Mouse (Mus musculus): Measurements from ENCODE around the gene Erg. TPM values are rescaled to one million over a fixed set of nuclear protein-coding genes. Genes with fewer than 3 reads are reported as not detected.

Erg gene
- total and polyA plus RNA-seq, 3 experiments: 0.11 to 0.81 (median 0.34) TPM

- no peak overlapping the region for H3K4me2 ChIP-seq (ENCODE audit: insufficient read depth, low read depth, poor library complexity, severe bottlenecking)
- no peaks in the 10 kb centered on the region for H3K36me3 ChIP-seq (replicated peaks in 1 of 2; ENCODE audit: control insufficient read depth in 1 of 2, insufficient read depth in 1 of 2, low read length in 1 of 2)
- no peak overlapping the region for H3K4me3 ChIP-seq (replicated peaks in 1 of 3; ENCODE audit: low read depth in 2 of 3, low read length in 2 of 3, poor library complexity in 1 of 3)
- H3K9ac ChIP-seq (ENCODE audit: insufficient read depth, low read depth): no peak overlapping the region
- no peak overlapping the region for H3K27ac ChIP-seq (ENCODE audit: insufficient read depth, low read depth)
- peak; percentile 82 for DNase-seq (ENCODE audit: extremely low read depth)
- dilution Hi-C loops (cut with MboI; ENCODE audit: extremely low pct_ligation_motif_present, extremely low pct_unique_long_range_greater_than_20kb, low sequenced_read_pairs) (no loop called here), in situ Hi-C loops (cut with MboI; ENCODE audit: low pct_ligation_motif_present, low pct_unique_long_range_greater_than_20kb, low sequenced_read_pairs) (loop anchor here (5.0 kb wide), 1 partner anchor 223 kb away; no protein-coding TSS in a partner anchor)
- no peaks in the 10 kb centered on the region for H3K79me2 ChIP-seq (replicated peaks; ENCODE audit: control insufficient read depth, extremely low read depth, insufficient read depth, poor library complexity, severe bottlenecking)
- no peaks in the 10 kb centered on the region for H3K27me3 ChIP-seq (replicated peaks)
- H3K4me1 ChIP-seq (ENCODE audit: control insufficient read depth in 1 of 2, insufficient read depth in 2 of 2): peaks cover 0 to 2% of the 10 kb centered on the region in 2 experiments; a peak in 1 of 4 replicates
- TF ChIP-seq GABPA (IDR thresholded peaks at IDR 0.05; ENCODE audit: insufficient replicate concordance, low read depth, low read length): no peak
- no peak for TF ChIP-seq MXI1 (IDR thresholded peaks at IDR 0.05; ENCODE audit: low read depth, low read length)
- TF ChIP-seq ETS1 (conservative IDR thresholded peaks at IDR 0.05; ENCODE audit: low read depth, low read length): no peak
- TF ChIP-seq ZC3H11A (IDR thresholded peaks at IDR 0.05; ENCODE audit: low read depth, low read length): peak; percentile 47; the same call in 1 of the 2 replicates
- no peak for TF ChIP-seq HCFC1 (IDR thresholded peaks at IDR 0.05; ENCODE audit: low read depth, low read length)
- TF ChIP-seq TCF12 (IDR thresholded peaks at IDR 0.05; ENCODE audit: low read depth, low read length): peak; percentile 20; the same call in 1 of the 2 replicates
- peak; percentile 84 for TF ChIP-seq SMC3 (IDR thresholded peaks at IDR 0.05; ENCODE audit: low read depth, low read length)
- peak; percentile 67 for TF ChIP-seq RAD21 (IDR thresholded peaks at IDR 0.05; ENCODE audit: low read depth, low read length)
- peak; percentile 63 to 81 for TF ChIP-seq CTCF (conservative IDR thresholded peaks at IDR 0.05 in 1 of 2, IDR thresholded peaks at IDR 0.05 in 1 of 2; ENCODE audit: low read depth in 2 of 2, low read length in 2 of 2)
- no peaks in the 10 kb centered on the region for H3K9me3 ChIP-seq (replicated peaks; ENCODE audit: low read length)
These were observed 15.8 kb downstream of the Erg start for GRCm38 (mm10) chr16:95570616-95571015.

GRCm38 (mm10) chr16:95556834-95557233 lies 29.6 kb downstream of the Erg start:
- no peaks in the 10 kb centered on the region for H3K9me3 ChIP-seq (replicated peaks; ENCODE audit: low read length)
- in situ Hi-C loops (cut with MboI; ENCODE audit: low pct_ligation_motif_present, low pct_unique_long_range_greater_than_20kb, low sequenced_read_pairs) (no loop called here), dilution Hi-C loops (cut with MboI; ENCODE audit: extremely low pct_ligation_motif_present, extremely low pct_unique_long_range_greater_than_20kb, low sequenced_read_pairs) (no loop called here)
- H3K27ac ChIP-seq (ENCODE audit: insufficient read depth, low read depth): no peak overlapping the region
- no peak overlapping the region for H3K4me3 ChIP-seq (replicated peaks in 1 of 3; ENCODE audit: low read depth in 2 of 3, low read length in 2 of 3, poor library complexity in 1 of 3)
- H3K4me2 ChIP-seq (ENCODE audit: insufficient read depth, low read depth, poor library complexity, severe bottlenecking): no peak overlapping the region
- H3K4me1 ChIP-seq (ENCODE audit: control insufficient read depth in 1 of 2, insufficient read depth in 2 of 2): peaks cover 2% of the 10 kb centered on the region in 2 experiments; a peak in 2 of 4 replicates
- TF ChIP-seq BHLHE40 (IDR thresholded peaks at IDR 0.05; ENCODE audit: low read depth, low read length) (no peak), ZC3H11A (IDR thresholded peaks at IDR 0.05; ENCODE audit: low read depth, low read length) (no peak)
- DNase-seq (ENCODE audit: extremely low read depth): no peak
- H3K9ac ChIP-seq (ENCODE audit: insufficient read depth, low read depth): no peak overlapping the region
- H3K36me3 ChIP-seq (replicated peaks in 1 of 2; ENCODE audit: control insufficient read depth in 1 of 2, insufficient read depth in 1 of 2, low read length in 1 of 2): no peaks in the 10 kb centered on the region
- H3K27me3 ChIP-seq (replicated peaks): no peaks in the 10 kb centered on the region
- no peaks in the 10 kb centered on the region for H3K79me2 ChIP-seq (replicated peaks; ENCODE audit: control insufficient read depth, extremely low read depth, insufficient read depth, poor library complexity, severe bottlenecking)

GRCm38 (mm10) chr16:95553136-95553535 lies 33.3 kb downstream of the Erg start:
- H3K27me3 ChIP-seq (replicated peaks): no peaks in the 10 kb centered on the region
- H3K4me1 ChIP-seq (ENCODE audit: control insufficient read depth in 1 of 2, insufficient read depth in 2 of 2): peaks cover 0 to 2% of the 10 kb centered on the region in 2 experiments; a peak in 2 of 4 replicates
- in situ Hi-C loops (cut with MboI; ENCODE audit: low pct_ligation_motif_present, low pct_unique_long_range_greater_than_20kb, low sequenced_read_pairs) (no loop called here), dilution Hi-C loops (cut with MboI; ENCODE audit: extremely low pct_ligation_motif_present, extremely low pct_unique_long_range_greater_than_20kb, low sequenced_read_pairs) (no loop called here)
- H3K9ac ChIP-seq (ENCODE audit: insufficient read depth, low read depth): no peak overlapping the region
- H3K9me3 ChIP-seq (replicated peaks; ENCODE audit: low read length): no peaks in the 10 kb centered on the region
- no peak overlapping the region for H3K27ac ChIP-seq (ENCODE audit: insufficient read depth, low read depth)
- no peak overlapping the region for H3K4me2 ChIP-seq (ENCODE audit: insufficient read depth, low read depth, poor library complexity, severe bottlenecking)
- TF ChIP-seq POLR2AphosphoS2 (IDR thresholded peaks at IDR 0.05; ENCODE audit: low read depth, low read length): no peak
- no peak for TF ChIP-seq MAFK (IDR thresholded peaks at IDR 0.05; ENCODE audit: insufficient replicate concordance, low read length)
- no peak for TF ChIP-seq ELF1 (IDR thresholded peaks at IDR 0.05; ENCODE audit: low read depth, low read length)
- TF ChIP-seq USF1 (IDR thresholded peaks at IDR 0.05; ENCODE audit: low read depth, low read length): no peak
- TF ChIP-seq BHLHE40 (IDR thresholded peaks at IDR 0.05; ENCODE audit: low read depth, low read length): no peak
- no peak for TF ChIP-seq UBTF (IDR thresholded peaks at IDR 0.05; ENCODE audit: low read depth, low read length)
- TF ChIP-seq ETS1 (conservative IDR thresholded peaks at IDR 0.05; ENCODE audit: low read depth, low read length): no peak
- TF ChIP-seq MXI1 (IDR thresholded peaks at IDR 0.05; ENCODE audit: low read depth, low read length): no peak
- no peak overlapping the region for H3K4me3 ChIP-seq (replicated peaks in 1 of 3; ENCODE audit: low read depth in 2 of 3, low read length in 2 of 3, poor library complexity in 1 of 3)
- H3K79me2 ChIP-seq (replicated peaks; ENCODE audit: control insufficient read depth, extremely low read depth, insufficient read depth, poor library complexity, severe bottlenecking): no peaks in the 10 kb centered on the region
- H3K36me3 ChIP-seq (replicated peaks in 1 of 2; ENCODE audit: control insufficient read depth in 1 of 2, insufficient read depth in 1 of 2, low read length in 1 of 2): no peaks in the 10 kb centered on the region
- no peak for DNase-seq (ENCODE audit: extremely low read depth)
